Mouse (Mus musculus): Measurements from ENCODE around the gene Myl10.
"Not testable (repeated sequence)": the region's sequence is repeated elsewhere in the genome, so short reads cannot be mapped to it uniquely, and the experiment has no call there.

Myl10 gene

DNA sequence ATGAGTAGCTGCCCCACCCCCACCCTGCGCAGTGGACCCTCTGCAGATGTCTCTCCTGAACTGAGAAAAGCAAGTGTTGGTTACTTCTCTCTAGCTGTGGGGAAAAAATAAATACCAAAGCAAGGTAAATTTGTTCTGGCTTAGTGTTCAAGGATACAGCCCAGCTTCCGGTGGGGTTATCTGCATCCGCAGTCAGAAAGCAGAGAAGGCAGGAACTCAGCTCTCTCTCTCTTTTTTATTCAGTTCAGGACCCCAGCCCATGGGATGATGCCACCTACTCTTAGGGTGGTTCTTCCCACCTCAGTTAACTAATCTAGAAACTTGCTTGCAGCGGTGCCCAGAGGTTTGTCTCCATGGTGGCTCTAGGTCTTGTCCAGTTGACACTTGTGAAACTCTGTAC, at the start of gene Myl10:
TSS of gene Myl10 (plus strand) at position 363 of the 400 bp plus-strand sequence.
- DNase-seq: no peak

DNA sequence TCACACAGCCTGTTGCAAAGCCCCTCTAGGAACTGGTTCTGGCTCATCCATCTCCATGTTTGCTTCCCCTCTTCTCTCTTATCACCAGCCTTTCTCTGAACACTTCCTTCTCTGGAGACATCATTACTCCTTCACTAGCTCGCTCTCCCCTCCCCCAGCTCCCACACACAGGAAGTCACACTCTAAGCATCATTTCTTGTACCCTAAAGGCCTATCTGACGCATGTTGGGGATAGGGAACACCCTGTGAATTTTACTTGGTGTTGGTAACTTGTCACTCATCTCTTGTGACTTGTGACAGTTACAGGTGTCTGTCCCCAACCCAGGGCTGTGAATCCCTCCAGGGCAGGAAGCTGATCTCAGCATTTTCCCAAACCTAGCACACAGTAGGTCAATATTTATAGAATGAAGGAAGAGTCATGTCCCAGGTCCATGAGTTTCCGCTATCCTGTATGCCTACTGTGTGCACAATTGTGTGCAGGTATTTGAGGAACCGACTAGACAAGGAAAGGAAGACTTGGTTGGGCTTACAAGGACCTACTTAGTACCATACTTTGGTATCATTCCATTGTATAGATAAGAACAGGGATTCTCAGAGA, 46.1 kb upstream of the Myl10 start:
- DNase-seq: no peak

DNA sequence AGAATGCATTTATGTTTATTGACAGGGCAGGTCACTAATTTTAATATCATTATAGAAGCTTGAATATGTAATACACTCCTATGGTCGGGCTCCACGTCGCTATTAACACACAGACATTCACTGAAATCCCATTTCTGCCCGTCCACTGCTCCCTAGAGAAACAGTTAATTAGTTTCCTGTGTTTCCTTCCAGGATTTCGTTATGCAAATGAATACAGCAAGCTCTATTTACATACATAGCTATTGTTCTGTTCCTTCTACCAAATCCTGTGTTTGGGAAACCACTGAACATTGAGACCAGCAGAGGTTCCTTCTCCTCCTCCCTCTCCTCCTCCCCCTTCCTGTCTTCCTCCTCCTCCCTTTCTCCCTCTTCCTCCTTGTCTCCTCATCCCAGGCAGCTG, 43.9 kb upstream of the Myl10 start:
- no peak for DNase-seq

DNA sequence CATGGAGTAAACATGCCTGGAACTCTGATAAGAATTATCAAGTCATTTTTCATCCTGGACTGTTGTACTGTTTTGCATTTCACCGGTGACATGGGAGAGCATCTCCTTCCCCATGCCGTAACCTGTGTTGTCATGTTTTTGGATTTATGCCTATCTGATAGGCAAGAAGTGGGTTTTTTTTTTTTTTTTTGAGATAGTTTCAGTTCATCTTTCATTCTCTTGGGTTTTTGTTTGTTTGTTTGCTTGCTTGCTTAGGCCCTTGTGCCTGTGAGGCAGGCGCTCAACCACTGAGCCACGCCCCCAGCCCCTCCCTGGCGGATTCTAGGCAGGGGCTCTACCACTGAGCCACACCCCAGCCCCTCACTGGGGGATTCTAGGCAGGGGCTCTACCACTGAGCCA, 43.3 kb upstream of the Myl10 start:
- no peak for DNase-seq

DNA sequence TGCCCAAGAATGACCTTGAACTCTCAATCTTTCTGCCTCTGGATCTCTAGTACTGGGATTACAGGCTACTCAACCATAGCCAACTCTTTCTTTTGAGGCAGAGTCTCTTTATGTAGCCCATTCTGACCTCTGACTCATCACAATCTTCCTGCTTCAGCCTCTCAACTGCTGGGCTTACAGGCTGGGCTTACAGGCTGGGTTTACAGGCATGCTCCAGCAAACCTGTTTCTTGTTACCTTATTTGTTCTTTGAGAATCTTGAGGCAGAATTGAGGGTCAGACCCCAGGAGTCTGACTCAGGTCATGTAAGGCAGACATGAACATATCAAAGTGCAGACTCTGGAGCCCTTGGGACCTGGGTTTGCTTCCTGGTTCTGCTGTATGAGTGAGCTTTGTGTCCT, 38.5 kb upstream of the Myl10 start:
- DNase-seq: no peak

DNA sequence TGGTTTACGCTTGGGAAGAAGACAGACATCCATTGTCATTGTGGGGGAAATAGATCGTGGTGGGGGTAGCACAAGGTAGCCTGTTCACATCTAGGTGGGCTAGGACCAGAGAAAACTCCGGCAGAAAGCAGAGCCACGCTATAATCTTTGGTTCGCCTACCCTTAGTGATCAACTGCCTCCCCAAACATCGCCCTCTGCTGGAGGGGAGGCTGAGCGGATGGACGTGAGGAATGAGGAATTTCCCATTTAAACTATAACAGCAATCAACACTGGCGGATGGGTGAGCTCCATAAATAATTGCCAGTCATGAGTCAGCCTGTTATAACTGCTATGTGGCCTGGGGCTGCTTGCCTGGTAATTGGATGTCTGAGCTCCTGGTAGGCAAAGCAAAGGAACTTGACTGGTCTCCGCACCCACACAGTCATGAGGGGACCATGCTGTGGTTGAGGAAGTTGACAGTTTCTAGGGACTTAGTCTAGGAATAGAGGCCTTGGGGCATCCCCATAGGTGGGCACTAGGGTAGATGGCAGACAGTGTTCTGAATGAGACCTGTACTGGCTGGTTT, 36.0 kb upstream of the Myl10 start:
- no peak for DNase-seq

DNA sequence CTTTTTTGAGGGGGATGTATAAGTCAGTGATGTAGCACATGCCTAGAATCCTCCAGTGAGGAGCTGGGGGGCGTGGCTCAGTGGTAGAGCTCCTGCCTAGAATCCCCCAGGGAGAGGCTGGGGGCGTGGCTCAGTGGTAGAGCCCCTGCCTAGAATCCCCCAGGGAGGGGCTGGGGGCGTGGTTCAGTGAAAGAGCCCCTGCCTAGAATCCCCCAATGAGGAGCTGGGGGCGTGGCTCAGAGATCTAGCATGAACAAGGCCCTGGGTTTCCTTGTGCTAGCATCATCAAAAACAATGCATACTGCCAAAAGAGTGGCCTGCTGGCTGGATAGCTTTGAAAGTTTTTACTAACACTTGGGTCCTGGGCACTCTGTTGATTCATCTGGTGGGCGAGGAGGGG, 32.2 kb upstream of the Myl10 start:
- DNase-seq: not testable (repeated sequence)

DNA sequence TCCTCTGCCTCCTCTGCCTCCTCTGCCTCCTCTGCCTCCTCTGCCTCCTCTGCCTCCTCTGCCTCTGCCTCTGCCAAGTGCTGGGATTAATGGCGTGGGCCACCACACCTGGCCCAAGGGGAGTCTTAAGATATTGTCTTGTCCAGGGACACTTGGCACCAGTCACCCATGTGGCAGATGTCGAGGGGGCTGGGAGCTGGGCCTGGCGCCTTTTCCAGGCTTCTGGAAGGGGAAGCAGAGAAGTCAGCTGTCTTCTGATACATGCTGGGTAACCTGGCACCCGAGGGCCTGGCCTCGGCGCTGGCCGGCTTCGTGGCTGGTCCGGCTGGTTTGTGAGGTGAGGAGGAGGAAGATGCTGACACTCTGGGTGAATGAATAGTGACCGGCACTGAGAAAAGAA, 30.7 kb upstream of the Myl10 start:
- DNase-seq: no peak

DNA sequence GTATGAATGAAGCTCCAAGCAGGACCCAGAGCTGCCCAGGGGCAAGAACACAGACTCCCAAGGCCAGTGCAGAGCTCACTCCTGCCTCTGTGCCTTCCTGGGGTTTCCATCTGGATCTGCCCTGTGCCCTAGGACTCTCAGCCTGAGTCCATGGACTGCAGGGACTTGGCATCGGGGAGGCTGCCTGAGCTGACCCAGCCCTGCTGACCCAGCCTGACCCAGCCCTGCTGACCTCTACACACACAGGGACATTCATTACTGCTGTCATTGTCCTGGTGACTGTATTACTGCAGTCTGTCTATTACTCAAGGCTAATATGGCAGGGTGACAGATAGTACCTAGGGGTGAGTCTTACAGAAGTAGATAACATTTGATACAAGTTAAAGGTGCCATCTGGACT, 30.1 kb upstream of the Myl10 start:
- DNase-seq: no peak

DNA sequence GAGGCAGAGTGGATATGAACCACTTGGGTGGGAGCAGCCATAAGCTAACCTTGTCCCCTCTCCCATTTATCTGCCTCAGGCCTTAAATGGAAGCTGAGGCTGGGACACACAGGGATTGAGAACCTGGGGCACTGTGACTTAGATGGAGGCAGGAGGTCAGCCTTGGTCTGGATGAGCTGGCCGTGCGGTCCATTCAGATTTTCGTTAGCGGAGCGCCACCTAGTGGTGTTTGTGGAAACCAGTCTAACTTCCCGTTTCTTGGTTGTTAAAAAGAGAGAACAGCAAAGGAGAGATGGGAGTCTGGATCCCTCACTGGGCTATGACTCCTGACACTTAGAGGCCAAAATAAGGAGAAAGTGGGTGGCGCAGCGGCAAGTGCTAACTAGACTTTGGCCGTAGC, 28.4 kb upstream of the Myl10 start:
- DNase-seq: peak; percentile 87

DNA sequence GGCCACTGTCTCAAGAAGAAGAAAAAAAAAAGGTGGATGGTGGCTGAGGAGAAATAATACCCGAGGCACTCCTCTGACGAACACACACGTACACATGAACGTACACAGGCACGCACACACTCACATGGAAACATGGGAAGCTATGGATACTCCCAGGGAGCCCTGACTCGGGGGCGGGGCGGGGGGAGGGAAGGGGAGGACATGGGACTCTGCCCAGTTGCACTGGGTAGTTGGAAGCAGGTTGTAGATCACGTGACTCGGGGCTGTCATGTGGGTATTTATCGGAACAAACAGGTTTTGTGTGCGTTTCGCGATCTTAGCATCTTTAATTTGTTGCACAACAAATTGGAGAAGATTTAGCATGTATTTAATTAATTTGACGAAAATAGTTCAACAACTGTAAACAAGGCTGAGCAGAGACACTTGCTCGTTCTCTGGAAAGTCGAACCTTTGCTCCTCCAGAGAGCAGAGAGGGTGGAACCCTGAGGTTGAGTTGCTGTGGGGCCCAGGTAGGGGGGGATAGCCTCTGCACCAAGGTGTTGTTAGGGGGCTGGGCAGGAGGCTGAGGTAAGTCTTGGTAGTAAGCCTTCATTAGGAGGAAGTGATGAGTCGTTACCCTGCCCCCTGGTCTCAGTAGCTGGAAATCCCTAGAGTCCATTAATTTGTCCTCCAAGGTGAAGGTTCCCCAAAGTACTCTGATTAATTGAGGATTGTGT, 16.5 kb upstream of the Myl10 start:
- DNase-seq: no peak

DNA sequence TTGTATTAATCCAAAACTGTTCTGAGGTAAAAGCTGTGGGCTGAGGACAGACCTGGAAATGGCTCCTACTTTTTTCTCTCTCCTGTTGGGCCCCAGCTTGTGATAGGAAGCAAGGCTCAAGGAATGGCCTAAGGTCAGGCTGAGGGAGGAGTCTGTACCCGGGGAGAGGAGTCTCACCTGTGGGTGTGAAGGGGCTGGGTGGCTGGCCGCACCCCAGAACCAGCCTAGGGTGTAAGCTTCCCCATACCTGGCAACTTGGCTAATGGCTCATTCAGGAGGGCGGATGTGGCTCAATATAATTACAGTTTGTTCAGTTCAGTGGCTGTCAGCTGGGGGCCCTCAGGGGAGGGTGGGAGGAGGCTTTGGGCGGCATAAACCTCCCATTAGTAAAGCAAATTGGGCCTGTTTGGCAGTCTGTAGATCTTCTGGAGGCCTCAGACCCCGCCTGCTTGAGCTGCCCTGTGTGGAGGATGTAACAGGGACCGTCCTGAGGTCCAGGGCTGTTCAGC, 14.1 kb upstream of the Myl10 start:
- no peak for DNase-seq

DNA sequence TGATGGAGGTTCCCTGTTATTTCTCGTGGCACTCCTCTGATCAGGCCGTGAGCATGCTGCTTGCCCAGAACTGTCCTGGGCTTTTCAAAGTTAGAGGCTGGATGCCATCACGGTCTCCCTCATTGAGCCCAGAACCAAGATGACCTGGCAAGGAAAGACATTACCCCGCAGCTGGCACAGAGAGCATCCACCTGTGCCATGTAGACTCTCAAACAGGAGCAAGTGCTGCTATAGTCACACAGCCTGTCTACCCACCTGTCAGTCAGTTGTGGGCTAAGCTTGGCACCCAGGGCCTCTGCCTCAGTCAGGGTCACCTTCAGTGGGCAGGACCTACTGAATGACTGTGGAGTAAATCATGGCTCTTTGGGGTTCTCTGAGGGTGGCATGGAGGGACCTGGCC, 6.6 kb upstream of the Myl10 start:
- no peak for DNase-seq

DNA sequence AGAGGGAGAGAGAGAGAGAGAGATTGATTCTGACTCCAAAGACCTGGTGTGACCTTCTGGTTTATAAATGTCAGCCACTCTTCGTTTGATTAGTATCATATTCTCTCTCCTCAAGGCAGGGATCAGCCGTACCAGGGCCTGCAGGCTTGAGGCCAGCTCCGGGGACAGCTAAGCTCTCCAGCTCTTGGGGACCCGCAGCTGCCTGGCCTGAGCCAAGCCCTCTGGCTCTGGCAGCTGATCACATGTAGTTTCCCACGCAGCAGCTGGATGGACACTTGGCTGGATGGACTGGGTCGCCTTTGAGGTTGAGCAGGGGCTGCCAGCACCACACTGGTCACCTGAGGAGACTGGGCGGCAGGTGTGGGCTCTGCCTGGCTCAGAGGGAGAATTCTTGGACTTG, 5.4 kb upstream of the Myl10 start:
- DNase-seq: no peak

DNA sequence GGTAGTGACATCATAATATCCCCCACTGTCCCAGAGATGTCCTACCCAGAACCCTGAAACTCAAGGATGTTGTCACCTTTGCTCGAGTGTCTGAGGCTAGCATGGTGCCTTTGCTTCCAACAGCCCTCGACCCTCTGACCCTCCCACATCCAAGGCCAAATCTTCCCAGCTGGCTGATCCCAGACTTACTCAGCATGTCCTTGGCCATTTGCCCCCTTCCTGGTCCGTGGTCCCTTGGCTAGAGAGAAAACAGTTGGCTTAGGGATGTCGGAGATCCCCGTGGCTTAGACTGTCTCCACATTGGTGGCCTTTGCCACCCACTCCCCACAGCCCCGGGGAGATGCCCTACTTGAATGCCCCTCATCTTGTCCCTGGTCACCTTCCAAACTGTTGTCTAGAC, 4.1 kb upstream of the Myl10 start:
- peak; percentile 8 for DNase-seq

DNA sequence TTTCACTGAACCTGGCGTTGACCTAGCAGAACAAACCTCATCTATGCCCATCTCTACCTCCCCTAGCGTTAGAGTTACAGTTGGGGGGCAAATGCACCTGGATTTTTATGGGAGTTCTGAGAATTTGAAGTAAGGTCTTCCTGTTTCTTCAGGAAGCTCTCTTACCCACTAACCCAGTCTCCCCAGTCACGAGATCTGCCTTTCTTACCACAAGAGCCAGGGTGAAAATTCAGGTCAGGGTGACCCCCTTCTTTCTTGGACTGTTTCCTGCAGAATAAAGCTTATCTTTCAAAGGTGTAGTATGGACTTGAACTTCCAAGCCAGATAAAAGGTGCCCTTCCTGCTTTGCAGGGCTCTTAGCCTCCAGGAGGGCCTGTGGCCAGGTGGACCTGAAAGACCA, 1.8 kb upstream of the Myl10 start:
- no peak for DNase-seq

DNA sequence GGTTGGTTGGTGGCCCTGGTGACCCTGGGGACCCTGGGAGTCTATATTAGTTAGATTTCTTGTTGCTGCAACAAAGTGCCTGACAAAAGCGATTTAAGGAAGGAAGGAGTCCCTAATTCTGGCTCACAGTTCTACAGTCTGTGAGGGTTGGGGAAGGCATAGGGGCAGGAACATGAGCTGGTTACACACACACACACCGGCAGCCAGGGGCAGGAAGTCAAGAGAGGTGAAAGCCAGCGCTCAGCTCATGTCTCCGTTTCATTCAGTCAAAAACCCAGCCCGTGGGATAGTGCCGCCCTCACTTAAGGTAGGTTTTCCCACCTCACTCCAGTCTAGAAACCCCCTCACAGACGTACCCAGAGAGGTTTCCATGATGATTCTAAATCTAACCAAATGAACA, 472 bp downstream of the Myl10 start:
- no peak for DNase-seq

DNA sequence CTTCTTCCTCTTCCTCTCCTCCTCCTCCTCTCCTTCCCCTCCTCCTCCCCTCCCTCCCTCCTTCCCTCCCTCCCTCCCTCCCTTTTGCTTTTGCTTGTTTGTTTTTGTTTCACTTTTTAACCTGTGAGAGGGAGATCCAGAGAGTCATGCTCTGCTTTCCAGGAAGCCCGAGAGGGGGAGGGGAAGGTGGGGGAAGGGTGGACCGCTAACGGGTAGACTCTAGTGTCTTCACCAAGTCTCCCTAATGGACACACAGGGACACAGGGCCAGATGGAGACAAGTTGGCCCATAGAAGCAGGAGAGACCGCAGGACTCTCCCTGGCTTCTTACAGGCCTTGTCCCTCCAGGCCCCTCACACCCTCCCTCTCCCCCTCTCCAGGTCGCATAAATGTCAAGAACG, 2.0 kb downstream of the Myl10 start:
- no peak for DNase-seq

DNA sequence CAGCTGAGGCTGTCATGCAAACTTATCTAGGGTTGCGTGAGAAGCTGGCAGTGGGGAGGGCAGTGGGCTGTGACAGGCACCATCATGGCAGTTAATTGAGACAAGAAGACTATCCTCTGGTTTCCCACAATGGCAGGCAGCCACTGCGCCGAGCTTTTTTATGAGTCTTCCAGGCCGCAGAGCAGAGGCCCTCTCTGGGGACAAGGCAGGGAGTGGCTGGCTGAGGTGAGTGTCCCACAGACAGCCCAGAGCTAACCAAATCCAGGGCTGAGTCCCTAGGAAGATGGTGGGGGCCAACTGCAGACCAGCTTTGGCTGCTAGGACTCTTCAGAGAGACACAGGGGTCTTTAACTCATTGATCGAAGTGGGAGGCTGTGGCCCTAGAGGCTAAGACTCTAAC, 3.6 kb downstream of the Myl10 start:
- DNase-seq: no peak

DNA sequence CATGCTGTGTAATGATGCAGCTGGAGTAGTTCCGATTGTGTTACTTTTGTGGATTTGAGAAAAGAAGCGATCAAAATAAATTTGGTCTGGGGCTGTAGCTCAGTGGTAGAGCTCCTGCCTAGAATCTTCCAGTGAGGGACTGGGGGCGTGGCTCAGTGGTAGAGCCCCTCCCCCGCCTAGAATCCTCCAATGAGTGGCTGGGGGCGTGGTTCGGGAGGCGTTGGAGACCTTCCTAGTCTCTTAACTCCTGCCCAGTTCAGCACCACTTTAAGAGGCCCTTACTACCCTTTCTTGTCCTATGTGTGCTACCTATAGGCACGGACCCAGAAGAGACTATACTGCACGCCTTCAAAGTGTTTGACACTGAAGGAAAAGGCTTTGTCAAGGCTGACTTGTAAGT, 4.7 kb downstream of the Myl10 start:
- no peak for DNase-seq

DNA sequence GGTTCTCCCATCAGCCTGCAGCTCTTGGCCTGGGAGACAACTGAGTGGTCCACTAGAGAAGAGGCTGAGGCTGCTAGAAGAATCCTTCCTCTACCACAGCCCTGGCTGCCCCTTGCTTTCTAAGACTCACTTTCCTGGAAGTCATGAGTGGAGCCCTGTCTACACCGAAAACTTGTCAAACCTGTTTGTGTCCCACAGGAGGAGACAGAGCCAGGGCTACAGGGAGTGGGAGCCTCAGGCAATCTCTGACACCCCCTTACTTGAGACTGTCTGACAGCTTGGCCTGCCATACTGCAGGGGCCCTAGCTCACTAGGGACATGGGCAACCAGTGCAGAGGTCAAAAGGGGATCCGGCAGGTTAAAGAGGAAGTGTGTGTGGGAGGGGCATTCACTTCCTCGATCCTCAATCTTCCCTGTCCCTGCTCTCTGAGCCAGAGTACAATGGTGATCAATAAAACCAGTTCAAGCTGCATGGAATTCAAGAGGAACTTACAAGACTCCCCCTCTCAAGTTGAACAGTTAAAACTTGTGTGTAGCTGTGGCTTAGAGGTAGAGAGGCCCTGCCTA, 9.3 kb downstream of the Myl10 start:
- peak; percentile 22 for DNase-seq

DNA sequence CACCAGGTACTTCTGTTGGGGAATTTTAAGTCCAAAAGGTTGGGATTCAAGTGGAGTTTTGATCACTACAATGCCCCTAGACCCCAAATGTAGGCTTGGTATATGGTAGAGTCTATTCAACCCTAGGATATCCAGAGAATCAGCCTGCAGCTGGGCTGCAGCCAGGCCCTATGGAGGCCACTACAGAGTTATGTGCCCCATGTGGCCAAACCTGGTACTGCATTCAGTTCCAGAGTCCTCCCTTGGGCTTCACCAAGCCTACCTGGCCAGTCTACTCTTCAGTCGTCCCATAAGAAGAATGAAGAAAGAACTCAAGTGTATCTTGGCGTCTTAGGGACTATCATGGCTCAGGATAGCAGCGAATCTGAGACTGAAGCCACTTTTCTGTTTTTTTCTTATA, 10.8 kb downstream of the Myl10 start:
- DNase-seq: peak; percentile 83

DNA sequence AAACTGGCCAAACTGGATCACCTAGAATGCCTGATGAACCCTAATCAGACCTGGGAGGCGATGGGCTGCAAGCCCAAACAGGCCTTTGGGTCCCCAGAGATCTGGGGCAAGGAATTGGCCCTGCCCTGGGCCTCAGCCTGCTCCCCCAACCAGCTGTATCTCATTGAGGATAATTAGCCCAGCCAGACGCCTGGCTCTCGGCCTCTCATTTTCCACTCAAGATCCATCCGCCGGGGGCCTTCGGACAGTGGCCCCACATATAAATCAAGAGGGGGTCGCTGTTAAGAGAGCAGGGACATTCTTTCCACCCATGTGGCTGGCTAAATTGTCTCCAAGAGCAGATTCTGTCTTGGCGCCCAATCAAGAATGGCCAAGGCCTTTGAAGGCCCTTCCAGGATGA, 11.2 kb downstream of the Myl10 start:
- DNase-seq: no peak

DNA sequence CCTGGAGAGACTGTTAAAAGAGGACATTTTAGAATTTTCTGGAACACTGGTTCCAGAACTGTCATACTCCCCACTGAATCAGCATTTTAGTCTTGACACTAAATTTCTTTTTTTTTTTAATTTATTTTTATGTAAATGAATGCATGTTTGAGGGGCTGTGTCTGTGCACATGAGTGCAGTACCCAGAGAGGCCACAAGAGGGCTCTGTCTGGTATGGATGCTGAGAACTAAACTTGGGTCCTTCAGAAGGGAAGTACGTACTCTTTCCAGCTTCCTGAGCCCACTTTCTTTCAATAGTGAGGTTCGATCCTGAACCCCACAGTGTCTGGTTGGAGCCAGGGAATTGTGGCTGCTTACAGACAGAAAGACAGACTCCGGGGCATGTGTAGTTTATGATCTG, 12.6 kb downstream of the Myl10 start:
- DNase-seq: peak; percentile 19

All from lung, postnatal 10 days (tissue).